Comparison of ENCODE assay signal across 8 mouse cellular contexts in genomic region chr9:69987579-69987978, GRCm38 (mm10). TPM values are rescaled to one million over a fixed set of nuclear protein-coding genes. Genes with fewer than 3 reads are reported as not detected.
DNase-seq lines count a peak whose midpoint lies in the region; ATAC-seq lines count a peak whose summit lies in the region.

No protein-coding gene starts in this region.

- ATAC-seq in cerebellum, adult (ENCODE audit: insufficient number of reproducible peaks, low FRiP score, low TSS enrichment) = no peak

- DNase-seq in cerebellum, adult 11 months = peak; percentile 21
- peak; percentile 74 to 80 for DNase-seq in B cell, adult 2 months
- DNase-seq in adrenal gland, postnatal 36 days = peak; percentile 56 to 71
- peak; percentile 59 for DNase-seq in gastrocnemius, adult 18-20 months (ENCODE audit: low spot score)
- DNase-seq in kidney, postnatal 36 days = peak; percentile 62 to 78
- DNase-seq in lung, postnatal 10 days = peak; percentile 81
- DNase-seq in spleen, adult 12 weeks (ENCODE audit: low spot score) = peak; percentile 19

RNA-seq across cellular contexts. Expression of gene Bnip2, which starts 1.7 kb away (rescaled TPM):
- 100 to 1,000 TPM in 1 of 2 experiments, 10 to 100 TPM in 1; 90.7 to 114 TPM for total RNA-seq in adrenal gland, postnatal 36 days (2021)
- total RNA-seq in gastrocnemius, adult 18-20 months (2021) = 10 to 100 TPM; 84.2 to 89.2 TPM

RNA-seq across cellular contexts. Expression of gene Gtf2a2, which starts 24.8 kb away (rescaled TPM):
- total RNA-seq in adrenal gland, postnatal 36 days (2021) = 10 to 100 TPM; 83.7 to 87.3 TPM
- total RNA-seq in gastrocnemius, adult 18-20 months (2021) = 10 to 100 TPM; 58.5 to 64.6 TPM

RNA-seq across cellular contexts. Expression of gene Gcnt3, which starts 50.3 kb away (rescaled TPM):
- not detected for total RNA-seq in adrenal gland, postnatal 36 days (2021)
- total RNA-seq in gastrocnemius, adult 18-20 months (2021) = not detected

Comparison
In these comparisons a context has a peak if more than half of its experiments do, and no peak if none do; other contexts are left out.
1. DNase-seq: peak in every context shown above with its lines; median percentile 81 in lung, postnatal 10 days; 77 in B cell, adult 2 months; 70 in kidney, postnatal 36 days; 64 in adrenal gland, postnatal 36 days; 59 in gastrocnemius, adult 18-20 months; 21 in cerebellum, adult 11 months; 19 in spleen, adult 12 weeks.